Mouse (Mus musculus) heart, adult 8-10 months (tissue): Measurements from ENCODE around the gene Tmem9b. TPM values are rescaled to one million over a fixed set of nuclear protein-coding genes. Genes with fewer than 3 reads are reported as not detected.
A peak's percentile ranks its signal among the peaks of the same experiment; 100 is the strongest.

Experiments
- DNase-seq: peaks from one replicate; pipeline ENCODE4 v3.0.0; 2022; ENCODE audit warnings: low spot score
- total RNA-seq, 4 experiments: library from RNA; stranded (reverse); gene quantifications; 2 replicates each; pipeline ENCODE4 v1.2.4; 2022

Gene Tmem9b
- 10 to 100 TPM; 30.1 to 35.1 (median 31.0) TPM for total RNA-seq

- DNase-seq, result peak; percentile 84
These were observed at the start of gene Tmem9b for GRCm38 (mm10) chr7:109752008-109752925. Gene Tmem9b, minus strand, starts transcription at chr7:109752875.

GRCm38 (mm10) chr7:109800626-109801025 lies 48.0 kb upstream of the Tmem9b start:
- DNase-seq, result no peak

GRCm38 (mm10) chr7:109799168-109799567 lies 46.5 kb upstream of the Tmem9b start:
- DNase-seq, result no peak

GRCm38 (mm10) chr7:109795564-109795963 lies 42.9 kb upstream of the Tmem9b start:
- DNase-seq, result no peak

- DNase-seq, result no peak
These were observed 41.9 kb upstream of the Tmem9b start for GRCm38 (mm10) chr7:109794556-109794955.

GRCm38 (mm10) chr7:109792759-109793158 lies 40.1 kb upstream of the Tmem9b start:
- peak; percentile 55 for DNase-seq

- no peak for DNase-seq
These were observed 38.1 kb upstream of the Tmem9b start for GRCm38 (mm10) chr7:109790818-109791217.

GRCm38 (mm10) chr7:109787860-109788259 lies 35.2 kb upstream of the Tmem9b start:
- DNase-seq, result no peak

- no peak for DNase-seq
These were observed 30.6 kb upstream of the Tmem9b start for GRCm38 (mm10) chr7:109783281-109783680.

GRCm38 (mm10) chr7:109781470-109782203 lies 29.0 kb upstream of the Tmem9b start, which contains the start of gene Nrip3:
Gene Nrip3, minus strand, starts transcription at chr7:109782025.
- DNase-seq, result peak; percentile 31

- no peak for DNase-seq
These were observed 28.4 kb upstream of the Tmem9b start for GRCm38 (mm10) chr7:109781087-109781469.

GRCm38 (mm10) chr7:109772251-109772650 lies 19.6 kb upstream of the Tmem9b start:
- no peak for DNase-seq

GRCm38 (mm10) chr7:109768699-109769383 lies 16.2 kb upstream of the Tmem9b start:
- no peak for DNase-seq

- DNase-seq, result no peak
These were observed 15.1 kb upstream of the Tmem9b start for GRCm38 (mm10) chr7:109767575-109768350.

- DNase-seq, result no peak
These were observed 11.3 kb upstream of the Tmem9b start for GRCm38 (mm10) chr7:109764009-109764408.

- no peak for DNase-seq
These were observed 3.6 kb upstream of the Tmem9b start for GRCm38 (mm10) chr7:109756291-109756690.

GRCm38 (mm10) chr7:109754034-109754433 lies 1.4 kb upstream of the Tmem9b start:
- no peak for DNase-seq

GRCm38 (mm10) chr7:109751427-109752007 lies 1.2 kb downstream of the Tmem9b start:
- DNase-seq, result peak; percentile 11

GRCm38 (mm10) chr7:109747747-109748146 lies 4.9 kb downstream of the Tmem9b start:
- no peak for DNase-seq

GRCm38 (mm10) chr7:109741703-109742102 lies 11.0 kb downstream of the Tmem9b start:
- no peak for DNase-seq

GRCm38 (mm10) chr7:109741060-109741459 lies 11.6 kb downstream of the Tmem9b start:
- no peak for DNase-seq
